24 mouse cellular contexts compared by ENCODE assay signal in genomic region chr17:46749282-46749681, GRCm38 (mm10). TPM values are rescaled to one million over a fixed set of nuclear protein-coding genes. Genes with fewer than 3 reads are reported as not detected.
DNase-seq lines count a peak whose midpoint lies in the region; ATAC-seq and TF ChIP-seq lines count a peak whose summit lies in the region.
"Had no signal": no experiment of that assay in that cellular context is flagged by ENCODE, and none has a peak within 500 bp of the region (broad histone marks: within the 10 kb centered on the region; RNA-seq: fewer than 3 reads in every experiment).

No protein-coding gene starts in this region.

- in situ Hi-C loops in ES-E14 (cut with MboI; ENCODE audit: low sequenced_read_pairs in 2 of 2, unreplicated experiment in 2 of 2) = no loop called here

- peaks cover 47% of the 10 kb centered on the region for H3K36me3 ChIP-seq in liver, embryonic 12.5 days
- H3K36me3 ChIP-seq in liver, embryonic 11.5 days (ENCODE audit: control insufficient read depth, insufficient read depth, low read length) = peaks cover 13% of the 10 kb centered on the region; the same call in 1 of the 2 replicates
- peaks cover 19% of the 10 kb centered on the region for H3K36me3 ChIP-seq in spleen, adult 2 months (ENCODE audit: control insufficient read depth, insufficient read depth, low read length)
- peaks cover 7% of the 10 kb centered on the region; the same call in 1 of the 2 replicates for H3K36me3 ChIP-seq in ES-E14 (ENCODE audit: control insufficient read depth, insufficient read depth, low read length, poor library complexity, severe bottlenecking)
- peaks cover 21% of the 10 kb centered on the region for H3K36me3 ChIP-seq in forebrain, embryonic 12.5 days (replicated peaks)

- no peak overlapping the region for H3K4me2 ChIP-seq in liver, embryonic 12.5 days
- H3K4me2 ChIP-seq in liver, embryonic 11.5 days = no peak overlapping the region
- H3K4me2 ChIP-seq in forebrain, embryonic 12.5 days = no peak overlapping the region
- H3K4me2 ChIP-seq: embryonic facial prominence, embryonic 13.5 days; embryonic facial prominence, embryonic 15.5 days; forebrain, embryonic 13.5 days; forebrain, embryonic 15.5 days had no signal

- no peak overlapping the region for H3K27ac ChIP-seq in liver, embryonic 12.5 days
- no peak overlapping the region for H3K27ac ChIP-seq in liver, embryonic 11.5 days (ENCODE audit: low read depth, low read length)
- H3K27ac ChIP-seq in spleen, adult 2 months (ENCODE audit: insufficient read depth, low read length) = peak overlapping the region; percentile 2; the same call in 1 of the 2 replicates
- H3K27ac ChIP-seq in ES-E14 (ENCODE audit: insufficient read depth, low read depth, low read length, poor library complexity, severe bottlenecking) = 0 out of 2 replicates have a peak overlapping the region, but pooled peaks have one; percentile 37
- H3K27ac ChIP-seq in forebrain, embryonic 12.5 days = no peak overlapping the region
- H3K27ac ChIP-seq: embryonic facial prominence, embryonic 13.5 days; embryonic facial prominence, embryonic 15.5 days; forebrain, embryonic 10.5 days; forebrain, embryonic 13.5 days; forebrain, embryonic 15.5 days had no signal

- H3K9ac ChIP-seq in liver, embryonic 12.5 days = 0 out of 2 replicates have a peak overlapping the region, but pooled peaks have one; percentile 2
- no peak overlapping the region for H3K9ac ChIP-seq in liver, embryonic 11.5 days (ENCODE audit: low read depth, low read length)
- 0 out of 2 replicates have a peak overlapping the region, but pooled peaks have one; percentile 29 for H3K9ac ChIP-seq in ES-E14 (ENCODE audit: insufficient read depth, low read depth, low read length, poor library complexity, severe bottlenecking)
- no peak overlapping the region for H3K9ac ChIP-seq in forebrain, embryonic 12.5 days
- H3K9ac ChIP-seq: embryonic facial prominence, embryonic 13.5 days; embryonic facial prominence, embryonic 15.5 days; forebrain, embryonic 13.5 days; forebrain, embryonic 15.5 days; forebrain, postnatal 0 days had no signal

- no peak for TF ChIP-seq POLR2A in spleen, adult 2 months (IDR thresholded peaks at IDR 0.05; ENCODE audit: low read depth, low read length)

- H3K9me3 ChIP-seq in liver, embryonic 12.5 days (replicated peaks) = no peaks in the 10 kb centered on the region
- no peaks in the 10 kb centered on the region for H3K9me3 ChIP-seq in liver, embryonic 11.5 days (ENCODE audit: control insufficient read depth, low read length)
- H3K9me3 ChIP-seq in ES-E14 (ENCODE audit: control insufficient read depth, insufficient read depth, low read depth, low read length) = no peaks in the 10 kb centered on the region
- no peaks in the 10 kb centered on the region for H3K9me3 ChIP-seq in forebrain, embryonic 12.5 days
- H3K9me3 ChIP-seq: embryonic facial prominence, embryonic 13.5 days; embryonic facial prominence, embryonic 15.5 days; forebrain, embryonic 10.5 days; forebrain, embryonic 13.5 days; forebrain, embryonic 15.5 days had no signal

- no peak for ATAC-seq in liver, embryonic 12.5 days
- no peak for ATAC-seq in liver, embryonic 11.5 days (replicated peaks; ENCODE audit: low FRiP score)
- no peak for ATAC-seq in forebrain, embryonic 12.5 days (ENCODE audit: low FRiP score)
- ATAC-seq: forebrain, embryonic 13.5 days; forebrain, embryonic 15.5 days; forebrain, postnatal 0 days had no signal

- 79% methylated on average over 5 of the region's 5 CpGs for WGBS in liver, embryonic 12.5 days (ENCODE audit: insufficient replicate concordance)
- WGBS in liver, embryonic 11.5 days = 92% methylated on average over 5 of the region's 5 CpGs
- 66% methylated on average over 5 of the region's 5 CpGs for WGBS in spleen, adult 2 months
- WGBS in forebrain, embryonic 12.5 days = 92% methylated on average over 5 of the region's 5 CpGs

- no peak overlapping the region for H3K4me3 ChIP-seq in liver, embryonic 12.5 days
- H3K4me3 ChIP-seq in liver, embryonic 11.5 days (ENCODE audit: low read depth, low read length) = no peak overlapping the region
- H3K4me3 ChIP-seq in spleen, adult 2 months (ENCODE audit: extremely low read depth, insufficient read depth, insufficient read length) = no peak overlapping the region
- no peak overlapping the region for H3K4me3 ChIP-seq in ES-E14 (ENCODE audit: insufficient read depth in 1 of 2, low read depth in 1 of 2, low read length in 2 of 2, poor library complexity in 1 of 2, severe bottlenecking in 1 of 2)
- H3K4me3 ChIP-seq in forebrain, embryonic 12.5 days (replicated peaks) = no peak overlapping the region
- H3K4me3 ChIP-seq: embryonic facial prominence, embryonic 13.5 days; embryonic facial prominence, embryonic 15.5 days; erythroblast, embryonic 14.5 days; forebrain, embryonic 10.5 days; forebrain, embryonic 13.5 days; forebrain, embryonic 15.5 days had no signal

- no peak for TF ChIP-seq CTCF in spleen, adult 2 months (IDR thresholded peaks at IDR 0.05; ENCODE audit: extremely low read depth, insufficient read depth, insufficient read length, insufficient replicate concordance)

- no peaks in the 10 kb centered on the region for H3K27me3 ChIP-seq in liver, embryonic 12.5 days (replicated peaks)
- no peaks in the 10 kb centered on the region for H3K27me3 ChIP-seq in liver, embryonic 11.5 days (replicated peaks; ENCODE audit: control insufficient read depth, insufficient read depth, low read length)
- no peaks in the 10 kb centered on the region for H3K27me3 ChIP-seq in spleen, adult 2 months (ENCODE audit: control insufficient read depth, insufficient read depth, low read length)
- 0 out of 2 replicates have a peak, but pooled peaks cover 6% of the 10 kb centered on the region for H3K27me3 ChIP-seq in forebrain, embryonic 12.5 days
- H3K27me3 ChIP-seq: embryonic facial prominence, embryonic 13.5 days; embryonic facial prominence, embryonic 15.5 days; forebrain, embryonic 13.5 days; forebrain, embryonic 15.5 days had no signal

- no peak for DNase-seq in liver, embryonic 11.5 days (ENCODE audit: low spot score)
- DNase-seq in spleen, adult 2 months (ENCODE audit: low read depth in 1 of 2, low spot score in 2 of 2) = no peak
- no peak for DNase-seq in spleen, postnatal 36 days (ENCODE audit: low spot score in 2 of 2)
- DNase-seq in ES-E14 (ENCODE audit: low read depth, low spot score) = no peak
- DNase-seq: adrenal gland, adult 2 months; adrenal gland, postnatal 10 days; adrenal gland, postnatal 25 days; cerebellum, adult 11 months; cerebellum, adult 18-20 months; cerebellum, adult 8-10 months; cerebellum, adult 9-11 months; cerebellum, postnatal 14 days; cerebellum, postnatal 36 days; embryo, embryonic 11 days; forebrain, postnatal 0 days had no signal

- H3K4me1 ChIP-seq in liver, embryonic 12.5 days = peaks cover 41% of the 10 kb centered on the region
- H3K4me1 ChIP-seq in liver, embryonic 11.5 days (replicated peaks; ENCODE audit: control insufficient read depth, insufficient read depth, low read length) = peaks cover 12% of the 10 kb centered on the region; the same call in 1 of the 2 replicates
- H3K4me1 ChIP-seq in spleen, adult 2 months (ENCODE audit: control insufficient read depth, insufficient read depth, insufficient read length) = peaks cover 11% of the 10 kb centered on the region; the same call in 1 of the 2 replicates
- H3K4me1 ChIP-seq in ES-E14 (ENCODE audit: control insufficient read depth in 2 of 2, insufficient read depth in 2 of 2, low read length in 2 of 2, poor library complexity in 1 of 2) = peaks cover 0 to 3% of the 10 kb centered on the region in 2 experiments; a peak in 1 of 4 replicates
- H3K4me1 ChIP-seq in forebrain, embryonic 12.5 days = peaks cover 20% of the 10 kb centered on the region

TF ChIP-seq in ES-E14, 5 proteins besides CTCF, POLR2A, EP300 and RAD21 (continues in another document):
- no peak for TF ChIP-seq CHD2 (IDR thresholded peaks at IDR 0.05; ENCODE audit: low read depth, low read length)
- TF ChIP-seq ZC3H11A (IDR thresholded peaks at IDR 0.05; ENCODE audit: borderline replicate concordance, low read depth, low read length) = no peak
- TF ChIP-seq MAFK (IDR thresholded peaks at IDR 0.05; ENCODE audit: insufficient read depth, low read depth, low read length) = no peak
- no peak for TF ChIP-seq HCFC1 (IDR thresholded peaks at IDR 0.05; ENCODE audit: borderline replicate concordance, insufficient read depth, low read length)

RNA-seq across cellular contexts. Expression of gene Cnpy3, which starts 2.7 kb away (rescaled TPM):
- polyA plus RNA-seq in liver, embryonic 12.5 days (2016; fragmentation: Nextera tagmentation; extraction: Ambion mirVana) = 39.6 and 39.7 TPM in 2 replicates
- polyA plus RNA-seq in liver, embryonic 11.5 days (2014; fragmentation: Nextera tagmentation; extraction: Ambion mirVana) = 55.8 and 60.8 TPM in 2 replicates
- 55.6 and 62.8 TPM in 2 replicates for polyA plus RNA-seq in spleen, adult 2 months (2012; rRNA removed)
- 69.7 and 122 TPM in 2 replicates for total RNA-seq in ES-E14 (2012; rRNA removed)
- polyA plus RNA-seq in forebrain, embryonic 12.5 days (2016; fragmentation: Nextera tagmentation; extraction: Ambion mirVana) = 56.6 and 57.3 TPM in 2 replicates

RNA-seq across cellular contexts. Expression of gene Ptcra, which starts 14.2 kb away (rescaled TPM):
- 0.60 and 0.62 TPM in 2 replicates for polyA plus RNA-seq in liver, embryonic 12.5 days (2016; fragmentation: Nextera tagmentation; extraction: Ambion mirVana)
- polyA plus RNA-seq in liver, embryonic 11.5 days (2014; fragmentation: Nextera tagmentation; extraction: Ambion mirVana) = 0.94 and 1.0 TPM in 2 replicates
- 0.08 and 0.20 TPM in 2 replicates for polyA plus RNA-seq in spleen, adult 2 months (2012; rRNA removed)
- 1.8 and 2.2 TPM in 2 replicates for total RNA-seq in ES-E14 (2012; rRNA removed)
- polyA plus RNA-seq in forebrain, embryonic 12.5 days (2016; fragmentation: Nextera tagmentation; extraction: Ambion mirVana) = 0.24 and 0.36 TPM in 2 replicates
- total RNA-seq: adrenal gland, adult 2 months; adrenal gland, postnatal 10 days; adrenal gland, postnatal 25 days; common myeloid progenitor, adult 5-6 weeks; forebrain, postnatal 0 days had no signal
- polyA plus RNA-seq: adrenal gland, adult 2 months; erythroblast, embryonic 14.5 days had no signal

RNA-seq across cellular contexts. Expression of gene Gnmt, which starts 20.3 kb away (rescaled TPM):
- 5.8 and 6.7 TPM in 2 replicates for polyA plus RNA-seq in liver, embryonic 12.5 days (2016; fragmentation: Nextera tagmentation; extraction: Ambion mirVana)
- 6.2 and 6.7 TPM in 2 replicates for polyA plus RNA-seq in liver, embryonic 11.5 days (2014; fragmentation: Nextera tagmentation; extraction: Ambion mirVana)
- 6.4 and 8.1 TPM in 2 replicates for polyA plus RNA-seq in spleen, adult 2 months (2012; rRNA removed)
- 1.2 and 4.3 TPM in 2 replicates for total RNA-seq in ES-E14 (2012; rRNA removed)
- polyA plus RNA-seq in forebrain, embryonic 12.5 days (2016; fragmentation: Nextera tagmentation; extraction: Ambion mirVana) = 0.54 and 0.91 TPM in 2 replicates
- total RNA-seq: common myeloid progenitor, adult 5-6 weeks; forebrain, postnatal 0 days had no signal

RNA-seq across cellular contexts. Expression of gene 2310039H08Rik, which starts 23.2 kb away (rescaled TPM):
- 55.2 and 56.5 TPM in 2 replicates for polyA plus RNA-seq in liver, embryonic 12.5 days (2016; fragmentation: Nextera tagmentation; extraction: Ambion mirVana)
- polyA plus RNA-seq in liver, embryonic 11.5 days (2014; fragmentation: Nextera tagmentation; extraction: Ambion mirVana) = 76.6 and 82.5 TPM in 2 replicates
- polyA plus RNA-seq in spleen, adult 2 months (2012; rRNA removed) = 37.3 and 73.8 TPM in 2 replicates
- 19.5 and 21.4 TPM in 2 replicates for total RNA-seq in ES-E14 (2012; rRNA removed)
- 57.2 and 61.2 TPM in 2 replicates for polyA plus RNA-seq in forebrain, embryonic 12.5 days (2016; fragmentation: Nextera tagmentation; extraction: Ambion mirVana)

RNA-seq across cellular contexts. Expression of gene Rpl7l1, which starts 33.2 kb away (rescaled TPM):
- 140 and 144 TPM in 2 replicates for polyA plus RNA-seq in liver, embryonic 12.5 days (2016; fragmentation: Nextera tagmentation; extraction: Ambion mirVana)
- polyA plus RNA-seq in liver, embryonic 11.5 days (2014; fragmentation: Nextera tagmentation; extraction: Ambion mirVana) = 195 and 201 TPM in 2 replicates
- 13.7 and 14.0 TPM in 2 replicates for polyA plus RNA-seq in spleen, adult 2 months (2012; rRNA removed)
- total RNA-seq in ES-E14 (2012; rRNA removed) = 132 and 179 TPM in 2 replicates
- 154 and 178 TPM in 2 replicates for polyA plus RNA-seq in forebrain, embryonic 12.5 days (2016; fragmentation: Nextera tagmentation; extraction: Ambion mirVana)

Comparison
In these comparisons a context has a peak if more than half of its experiments do, and no peak if none do; other contexts are left out.
1. H3K9ac ChIP-seq: peak in liver, embryonic 12.5 days (single experiment) and ES-E14 (single experiment); none in liver, embryonic 11.5 days (single experiment) and forebrain, embryonic 12.5 days (single experiment).
2. H3K27ac ChIP-seq: peak in spleen, adult 2 months (single experiment) and ES-E14 (single experiment); none in liver, embryonic 12.5 days (single experiment), liver, embryonic 11.5 days (single experiment) and forebrain, embryonic 12.5 days (single experiment).